Mouse (Mus musculus): ENCODE data around the gene Sympk. TPM values are rescaled to one million over a fixed set of nuclear protein-coding genes. Genes with fewer than 3 reads are reported as not detected.

The Sympk gene
- polyA plus RNA-seq, 1 experiment from 2014 or later = 46.3 TPM

- peaks cover 3% of the 10 kb centered on the region; the same call in 1 of the 2 replicates for H3K36me3 ChIP-seq (replicated peaks)
- H3K4me1 ChIP-seq = peaks cover 24% of the 10 kb centered on the region
- no peak overlapping the region for H3K4me3 ChIP-seq
- no peaks in the 10 kb centered on the region; the same call in 1 of the 2 replicates for H3K9me3 ChIP-seq
- H3K27ac ChIP-seq = no peak overlapping the region
- 0 out of 2 replicates have a peak, but pooled peaks cover 3% of the 10 kb centered on the region for H3K27me3 ChIP-seq (ENCODE audit: poor library complexity, severe bottlenecking)
- DNase-seq (ENCODE audit: extremely low spot score, low spot score) = no peak
- WGBS = 50% methylated on average over 2 of the region's 2 CpGs
These were observed 11.3 kb upstream of the Sympk start for GRCm38 (mm10) chr7:19012882-19013281.

- no peak for DNase-seq (ENCODE audit: extremely low spot score, low spot score)
- H3K36me3 ChIP-seq (replicated peaks) = no peaks in the 10 kb centered on the region
- H3K9me3 ChIP-seq = no peaks in the 10 kb centered on the region; the same call in 1 of the 2 replicates
- no peak overlapping the region for H3K27ac ChIP-seq
- peaks cover 20% of the 10 kb centered on the region for H3K4me1 ChIP-seq
- WGBS = 64% methylated on average over 15 of the region's 15 CpGs
- 0 out of 2 replicates have a peak, but pooled peaks cover 3% of the 10 kb centered on the region for H3K27me3 ChIP-seq (ENCODE audit: poor library complexity, severe bottlenecking)
- no peak overlapping the region for H3K4me3 ChIP-seq
These were observed 9.7 kb upstream of the Sympk start for GRCm38 (mm10) chr7:19014452-19014851.

GRCm38 (mm10) chr7:19016042-19016441, 8.1 kb upstream of the Sympk start:
- Histone ChIP-seq H3K36me3 (replicated peaks) (no peaks in the 10 kb centered on the region), H3K27me3 (ENCODE audit: poor library complexity, severe bottlenecking) (peaks cover 15% of the 10 kb centered on the region), H3K4me3 (no peak overlapping the region), H3K4me1 (peaks cover 19% of the 10 kb centered on the region), H3K27ac (no peak overlapping the region), H3K9me3 (no peaks in the 10 kb centered on the region; the same call in 1 of the 2 replicates)
- no peak for DNase-seq (ENCODE audit: extremely low spot score, low spot score)
- WGBS = 89% methylated on average over 4 of the region's 4 CpGs

GRCm38 (mm10) chr7:19017909-19018308, 6.3 kb upstream of the Sympk start:
- peaks cover 4% of the 10 kb centered on the region for H3K4me1 ChIP-seq
- no peak overlapping the region for H3K27ac ChIP-seq
- peaks cover 34% of the 10 kb centered on the region for H3K27me3 ChIP-seq (ENCODE audit: poor library complexity, severe bottlenecking)
- no peak for DNase-seq (ENCODE audit: extremely low spot score, low spot score)
- H3K36me3 ChIP-seq (replicated peaks) = no peaks in the 10 kb centered on the region
- no peak overlapping the region for H3K4me3 ChIP-seq
- no peaks in the 10 kb centered on the region; the same call in 1 of the 2 replicates for H3K9me3 ChIP-seq
- WGBS = 88% methylated on average over 7 of the region's 7 CpGs

- H3K4me1 ChIP-seq = peaks cover 23% of the 10 kb centered on the region
- H3K9me3 ChIP-seq = no peaks in the 10 kb centered on the region
- 28% methylated on average over 8 of the region's 8 CpGs for WGBS
- H3K27me3 ChIP-seq (ENCODE audit: poor library complexity, severe bottlenecking) = peaks cover 42% of the 10 kb centered on the region
- DNase-seq (ENCODE audit: extremely low spot score, low spot score) = no peak
- no peak overlapping the region for H3K4me3 ChIP-seq
- H3K27ac ChIP-seq = no peak overlapping the region
- H3K36me3 ChIP-seq (replicated peaks) = no peaks in the 10 kb centered on the region
These were observed 3.1 kb upstream of the Sympk start for GRCm38 (mm10) chr7:19021048-19021447.

GRCm38 (mm10) chr7:19022189-19022958, 1.8 kb upstream of the Sympk start:
- 71% methylated on average over 18 of the region's 18 CpGs for WGBS
- peaks cover 29% of the 10 kb centered on the region for H3K4me1 ChIP-seq
- H3K27me3 ChIP-seq (ENCODE audit: poor library complexity, severe bottlenecking) = peaks cover 42% of the 10 kb centered on the region
- no peaks in the 10 kb centered on the region for H3K9me3 ChIP-seq
- H3K4me3 ChIP-seq = no peak overlapping the region
- H3K36me3 ChIP-seq (replicated peaks) = no peaks in the 10 kb centered on the region
- no peak overlapping the region for H3K27ac ChIP-seq
- no peak for DNase-seq (ENCODE audit: extremely low spot score, low spot score)

GRCm38 (mm10) chr7:19023357-19023814, 791 bp upstream of the Sympk start, which contains the start of gene Foxa3:
Foxa3 (minus strand) TSS chr7:19023538.
- WGBS = 6% methylated on average over 30 of the region's 30 CpGs
- peak within 1 kb of the TSS; percentile 93 for H3K27ac ChIP-seq
- peaks cover 34% of the 10 kb centered on the region for H3K4me1 ChIP-seq
- peaks cover 42% of the 10 kb centered on the region for H3K27me3 ChIP-seq (ENCODE audit: poor library complexity, severe bottlenecking)
- peaks cover under 1% of the 10 kb centered on the region; the same call in 1 of the 2 replicates for H3K36me3 ChIP-seq (replicated peaks)
- H3K9me3 ChIP-seq = no peaks in the 10 kb centered on the region
- peak within 1 kb of the TSS; percentile 85 for H3K4me3 ChIP-seq
- DNase-seq (ENCODE audit: extremely low spot score, low spot score) = no peak

- WGBS = 4% methylated on average over 34 of the region's 36 CpGs
- DNase-seq (ENCODE audit: extremely low spot score, low spot score) = peak; percentile 44
These were observed 541 bp downstream of the Sympk start for GRCm38 (mm10) chr7:19024581-19025255.

GRCm38 (mm10) chr7:19028067-19028466, 3.9 kb downstream of the Sympk start:
- H3K27ac ChIP-seq = no peak overlapping the region
- peaks cover 47% of the 10 kb centered on the region for H3K36me3 ChIP-seq (replicated peaks)
- H3K9me3 ChIP-seq = no peaks in the 10 kb centered on the region
- H3K4me1 ChIP-seq = peaks cover 38% of the 10 kb centered on the region
- no peak for DNase-seq (ENCODE audit: extremely low spot score, low spot score)
- no peak overlapping the region for H3K4me3 ChIP-seq
- peaks cover 9% of the 10 kb centered on the region for H3K27me3 ChIP-seq (ENCODE audit: poor library complexity, severe bottlenecking)

More at GRCm38 (mm10) chr7:19024581-19025255, 541 bp downstream of the Sympk start:
- peak overlapping the region; percentile 93 for H3K27ac ChIP-seq
- no peaks in the 10 kb centered on the region for H3K9me3 ChIP-seq
- peak overlapping the region; percentile 85 for H3K4me3 ChIP-seq
- peaks cover 14% of the 10 kb centered on the region for H3K36me3 ChIP-seq (replicated peaks)
- H3K4me1 ChIP-seq = peaks cover 34% of the 10 kb centered on the region
- H3K27me3 ChIP-seq (ENCODE audit: poor library complexity, severe bottlenecking) = peaks cover 42% of the 10 kb centered on the region

GRCm38 (mm10) chr7:19029084-19029653, 5.0 kb downstream of the Sympk start:
- Histone ChIP-seq H3K4me1 (peaks cover 29% of the 10 kb centered on the region), H3K9me3 (no peaks in the 10 kb centered on the region), H3K27ac (no peak overlapping the region), H3K36me3 (replicated peaks) (peaks cover 58% of the 10 kb centered on the region), H3K4me3 (no peak overlapping the region), H3K27me3 (ENCODE audit: poor library complexity, severe bottlenecking) (no peaks in the 10 kb centered on the region)
- DNase-seq (ENCODE audit: extremely low spot score, low spot score) = peak; percentile 64
- 61% methylated on average over 6 of the region's 6 CpGs for WGBS

GRCm38 (mm10) chr7:19031641-19032040, 7.5 kb downstream of the Sympk start:
- Histone ChIP-seq H3K36me3 (replicated peaks) (peaks cover 83% of the 10 kb centered on the region), H3K4me1 (peaks cover 10% of the 10 kb centered on the region), H3K27ac (no peak overlapping the region), H3K9me3 (no peaks in the 10 kb centered on the region), H3K27me3 (ENCODE audit: poor library complexity, severe bottlenecking) (no peaks in the 10 kb centered on the region), H3K4me3 (no peak overlapping the region)
- 72% methylated on average over 4 of the region's 4 CpGs for WGBS
- DNase-seq (ENCODE audit: extremely low spot score, low spot score) = no peak

- no peak for DNase-seq (ENCODE audit: extremely low spot score, low spot score)
- H3K9me3 ChIP-seq = no peaks in the 10 kb centered on the region
- peaks cover 99% of the 10 kb centered on the region for H3K36me3 ChIP-seq (replicated peaks)
- 96% methylated on average over 6 of the region's 6 CpGs for WGBS
- H3K4me3 ChIP-seq = no peak overlapping the region
- H3K27me3 ChIP-seq (ENCODE audit: poor library complexity, severe bottlenecking) = no peaks in the 10 kb centered on the region
- H3K4me1 ChIP-seq = no peaks in the 10 kb centered on the region
- H3K27ac ChIP-seq = no peak overlapping the region
These were observed 20.4 kb downstream of the Sympk start for GRCm38 (mm10) chr7:19044616-19045015.
